Mouse (Mus musculus): ENCODE results near the gene Sec24c. TPM values are rescaled to one million over a fixed set of nuclear protein-coding genes. Genes with fewer than 3 reads are reported as not detected.
"Not testable (repeated sequence)": the region's sequence is repeated elsewhere in the genome, so short reads cannot be mapped to it uniquely, and the experiment has no call there.

Sec24c gene
- 100 to 1,000 TPM; 108 to 109 TPM for total RNA-seq (2021)
- long read RNA-seq, full-length matches to known transcripts: 2 of 28 reads
- long read RNA-seq, partial matches to known transcripts: 16 of 28 reads
- long read RNA-seq, other reads (novel, unspliced or antisense): 10 of 28 reads

GRCm38 (mm10) chr14:20674064-20674833 is at the start of gene Sec24c:
TSS of gene Sec24c (plus strand) at chr14:20674308.
- DNase-seq (ENCODE audit: low spot score in 2 of 2): peak; percentile 99

GRCm38 (mm10) chr14:20626447-20626846 is 47.7 kb upstream of the Sec24c start:
- DNase-seq (ENCODE audit: low spot score in 2 of 2): no peak

GRCm38 (mm10) chr14:20626971-20627370 is 47.1 kb upstream of the Sec24c start:
- DNase-seq (ENCODE audit: low spot score in 2 of 2): no peak

GRCm38 (mm10) chr14:20631253-20631652 is 42.9 kb upstream of the Sec24c start:
- no peak for DNase-seq (ENCODE audit: low spot score in 2 of 2)

GRCm38 (mm10) chr14:20635546-20635945 is 38.6 kb upstream of the Sec24c start:
- no peak for DNase-seq (ENCODE audit: low spot score in 2 of 2)

DNA sequence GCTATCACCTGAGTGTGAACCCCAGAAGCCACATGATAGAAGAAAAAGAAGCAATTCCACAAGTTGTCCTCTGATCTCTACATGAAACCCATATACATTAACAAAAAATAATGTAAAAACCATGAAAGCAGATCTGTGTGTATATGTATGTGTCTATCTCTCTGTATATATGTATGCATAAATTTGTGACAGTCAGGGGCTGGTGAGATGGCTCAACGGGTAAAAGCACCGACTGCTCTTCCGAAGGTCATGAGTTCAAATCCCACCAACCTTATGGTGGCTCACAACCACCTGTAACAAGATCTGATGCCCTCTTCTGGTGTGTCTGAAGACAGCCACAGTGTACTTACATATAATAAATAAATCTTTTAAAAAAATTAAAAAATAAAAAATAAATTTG is 37.1 kb upstream of the Sec24c start:
- not testable (repeated sequence) for DNase-seq (ENCODE audit: low spot score in 2 of 2)

- no peak for DNase-seq (ENCODE audit: low spot score in 2 of 2)
These were observed 36.1 kb upstream of the Sec24c start for GRCm38 (mm10) chr14:20637818-20638574.

- DNase-seq (ENCODE audit: low spot score in 2 of 2): no peak
These were observed 35.4 kb upstream of the Sec24c start for GRCm38 (mm10) chr14:20638702-20639101.

- no peak for DNase-seq (ENCODE audit: low spot score in 2 of 2)
These were observed 34.0 kb upstream of the Sec24c start for GRCm38 (mm10) chr14:20639918-20640619.

DNA sequence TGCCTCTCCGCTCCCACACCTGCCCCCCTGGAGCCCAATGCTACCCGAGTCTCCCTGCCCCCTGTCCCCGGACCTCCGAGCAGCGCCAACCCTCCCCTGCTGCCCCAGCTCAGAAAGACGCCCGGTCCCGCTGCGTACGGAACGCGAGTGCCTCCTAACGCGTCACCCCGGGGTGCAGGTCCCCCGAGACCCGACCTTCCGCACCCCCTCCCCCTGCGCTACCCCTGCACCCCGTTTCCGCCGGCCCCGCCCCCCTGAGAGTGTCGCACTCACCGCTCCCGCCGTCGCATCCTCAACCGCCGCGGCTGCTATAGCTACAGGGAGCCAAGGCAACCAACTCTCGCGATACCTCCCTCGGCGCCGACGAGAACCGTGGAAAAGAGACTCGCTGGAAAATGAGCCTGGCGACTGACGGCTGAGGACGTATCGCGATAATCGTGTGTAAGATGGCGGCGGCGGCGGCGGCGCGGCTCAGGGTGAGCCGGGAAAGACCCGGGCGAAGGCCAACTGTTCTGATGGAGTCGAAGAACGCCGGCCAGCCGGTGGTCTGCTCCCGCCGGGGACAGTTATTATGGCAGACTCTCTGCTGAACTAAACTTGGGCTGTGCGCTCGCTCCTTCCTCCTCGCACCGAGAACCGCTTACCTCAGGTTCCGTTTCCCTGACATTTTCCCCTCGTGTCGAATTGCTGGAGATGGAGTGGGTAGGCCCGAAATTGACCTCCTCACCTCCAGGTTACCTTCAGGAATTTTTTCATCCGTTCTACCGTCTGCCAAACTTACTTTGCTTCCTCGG is 33.3 kb upstream of the Sec24c start, which contains the start of gene Usp54:
Gene Usp54, minus strand, starts transcription at position 420 of the 794 bp plus-strand sequence.
- peak; percentile 98 to 99 for DNase-seq (ENCODE audit: low spot score in 2 of 2)

DNA sequence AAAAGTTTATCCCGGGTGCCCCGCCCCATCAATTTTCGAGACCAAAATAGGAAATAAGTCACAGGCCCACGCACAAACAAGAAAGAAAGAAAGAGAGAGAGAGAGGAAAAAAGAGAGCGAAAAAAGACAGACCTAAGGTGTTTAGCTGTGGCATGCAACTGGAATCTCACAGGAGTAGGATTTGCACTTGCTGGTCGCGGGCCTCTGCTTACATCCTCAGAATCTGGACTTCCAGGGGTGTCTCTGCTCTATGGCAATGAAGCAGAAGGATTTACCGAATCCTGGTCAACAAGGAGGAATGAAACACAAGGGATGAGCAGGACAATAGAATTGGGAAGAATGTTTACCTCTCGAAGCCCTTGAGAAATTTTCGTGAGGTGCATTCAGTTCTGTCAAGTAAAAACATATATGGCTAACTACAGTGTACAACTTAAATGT is 32.7 kb upstream of the Sec24c start:
- DNase-seq (ENCODE audit: low spot score in 2 of 2): no peak

- no peak for DNase-seq (ENCODE audit: low spot score in 2 of 2)
These were observed 28.6 kb upstream of the Sec24c start for GRCm38 (mm10) chr14:20645547-20645946.

DNA sequence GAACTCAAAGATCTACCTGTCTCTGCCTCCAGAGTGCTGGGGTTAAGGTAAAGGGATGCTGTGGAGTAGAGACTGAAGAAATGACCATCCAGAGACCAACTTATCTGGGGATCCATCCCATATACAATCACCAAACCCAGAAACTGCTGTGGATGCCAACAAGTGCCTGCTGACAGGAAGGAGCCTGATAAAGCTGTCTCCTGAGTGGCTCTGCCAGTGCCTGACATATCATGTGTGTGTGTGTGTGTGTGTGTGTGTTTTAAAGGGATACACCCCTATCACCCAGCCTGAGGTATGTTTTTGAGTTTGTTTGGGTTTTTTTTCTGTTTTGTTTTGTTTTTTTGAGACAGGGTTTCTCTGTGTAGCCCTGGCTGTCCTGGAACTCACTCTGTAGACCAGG is 27.7 kb upstream of the Sec24c start:
- no peak for DNase-seq (ENCODE audit: low spot score in 2 of 2)

DNA sequence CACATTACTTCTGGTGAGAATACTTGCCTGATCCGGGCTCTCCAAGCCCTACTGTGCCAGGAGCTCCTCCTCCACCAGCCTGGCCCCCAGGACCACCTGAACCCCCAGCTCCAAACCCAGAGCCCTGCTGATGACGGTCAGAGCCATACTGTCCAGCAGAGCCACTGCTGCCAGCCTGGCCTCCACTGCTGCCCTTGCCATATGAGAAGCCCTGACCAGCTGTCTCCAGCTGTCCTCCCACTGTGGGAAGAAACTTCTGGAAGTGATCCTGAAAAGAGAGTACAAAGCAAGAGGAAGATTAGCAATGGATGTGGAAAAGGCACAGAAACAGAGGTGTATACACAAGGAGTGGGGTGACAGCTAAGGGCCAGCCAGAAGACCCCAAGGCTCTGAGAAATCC is 23.1 kb upstream of the Sec24c start:
- no peak for DNase-seq (ENCODE audit: low spot score in 2 of 2)

DNA sequence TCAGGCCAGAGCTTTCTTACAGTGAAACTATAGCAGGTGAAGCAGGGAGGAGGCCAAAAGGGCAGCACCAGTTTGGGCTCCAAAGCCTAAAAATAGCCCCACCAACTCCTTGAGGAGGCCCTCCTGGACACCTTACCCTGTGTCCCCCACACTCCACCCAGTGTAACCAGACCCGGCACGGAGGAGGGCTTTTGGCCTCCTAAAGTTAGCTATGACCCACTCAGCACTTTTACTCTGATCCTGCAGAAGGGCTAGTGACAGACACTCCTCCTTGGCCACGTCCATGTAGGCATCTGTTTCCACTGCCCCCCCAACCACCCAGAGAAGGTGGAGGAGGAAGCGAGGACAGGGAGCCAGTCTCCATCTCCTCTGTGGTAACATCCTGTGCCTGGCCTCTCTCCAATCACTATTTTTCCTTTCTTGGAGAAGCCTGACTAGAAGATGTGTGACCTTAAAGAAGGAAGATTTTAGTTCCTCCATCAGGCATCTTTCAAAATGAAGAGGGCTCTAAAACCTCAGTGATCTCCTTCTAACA is 22.3 kb upstream of the Sec24c start:
- DNase-seq (ENCODE audit: low spot score in 2 of 2): no peak

DNA sequence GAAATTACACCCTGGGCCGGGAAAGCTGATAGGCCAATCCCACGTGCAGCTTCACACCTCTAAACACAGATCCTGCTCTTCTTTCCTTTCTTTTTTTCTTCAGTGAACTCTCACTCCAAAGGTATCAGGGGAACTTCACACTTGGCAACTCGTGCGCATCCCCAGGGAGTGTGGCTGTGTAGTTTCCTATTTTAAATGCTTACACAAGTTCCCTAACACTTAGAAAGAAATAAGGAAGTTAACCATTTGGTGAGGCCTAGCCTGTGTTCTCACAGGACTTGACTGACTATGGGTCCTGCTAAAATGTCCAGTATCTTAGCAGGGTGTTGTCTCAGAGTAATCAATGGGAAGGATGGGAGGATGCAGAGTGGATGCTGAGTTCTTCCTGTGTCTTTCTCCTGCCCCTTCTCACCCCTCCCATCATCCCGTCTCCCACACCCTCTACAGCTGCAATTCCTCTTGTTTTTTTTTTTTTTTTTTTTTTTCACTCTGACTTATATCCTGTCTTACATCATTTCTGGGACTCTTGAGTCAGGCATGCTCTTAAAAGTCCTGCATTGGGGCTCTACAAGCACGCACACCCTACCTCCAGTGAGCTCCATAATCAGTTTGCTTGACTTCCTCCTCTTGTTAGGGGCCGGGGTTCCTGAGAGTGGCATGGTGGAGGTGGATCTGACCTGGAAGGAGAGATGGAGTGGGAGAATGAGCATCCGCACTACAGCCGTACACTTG is 19.3 kb upstream of the Sec24c start:
- DNase-seq (ENCODE audit: low spot score in 2 of 2): no peak

DNA sequence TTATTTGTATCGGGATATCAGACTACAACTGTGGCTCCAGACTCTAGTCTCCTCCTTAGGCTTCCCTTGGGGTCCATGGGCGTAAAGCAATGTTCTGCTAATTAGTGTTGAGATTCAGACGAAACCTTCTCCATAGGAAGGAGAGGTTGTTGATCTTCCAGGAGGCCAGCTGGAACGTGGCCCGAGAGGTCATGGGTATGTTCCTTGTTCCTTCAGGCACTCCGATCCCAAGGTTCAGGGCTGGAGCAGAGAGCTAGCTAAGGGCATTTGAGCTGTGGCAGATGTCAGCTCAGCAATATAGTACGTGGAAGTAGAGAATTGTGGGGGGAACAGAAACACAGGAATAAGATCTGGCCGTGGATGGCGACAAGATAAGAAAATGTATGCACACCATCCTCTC is 18.4 kb upstream of the Sec24c start:
- no peak for DNase-seq (ENCODE audit: low spot score in 2 of 2)

- no peak for DNase-seq (ENCODE audit: low spot score in 2 of 2)
These were observed 17.7 kb upstream of the Sec24c start, which contains the start of gene Myoz1 for GRCm38 (mm10) chr14:20656361-20656760. TSS of gene Myoz1 (minus strand) at chr14:20656540.

- peak; percentile 37 to 59 for DNase-seq (ENCODE audit: low spot score in 2 of 2)
These were observed 15.8 kb upstream of the Sec24c start for GRCm38 (mm10) chr14:20658326-20658725.

DNA sequence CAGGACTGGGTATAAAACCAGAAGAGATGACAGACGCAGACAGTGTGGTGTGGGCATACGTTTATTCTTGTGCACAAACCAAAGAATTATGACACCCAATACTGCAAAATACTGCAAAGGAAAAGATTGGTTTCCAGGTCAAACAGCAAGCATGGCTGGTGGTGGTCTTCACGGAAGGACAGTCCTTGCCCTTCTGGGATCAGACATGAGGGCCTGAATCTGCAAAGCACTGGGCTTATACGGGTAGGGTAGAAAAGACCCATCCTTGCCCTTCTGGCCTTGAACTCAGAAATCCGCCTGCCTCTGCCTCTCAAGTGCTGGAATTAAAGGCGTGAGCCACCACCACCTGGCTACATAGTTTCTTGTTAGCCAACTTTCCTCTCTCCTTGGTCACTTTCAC is 15.2 kb upstream of the Sec24c start:
- DNase-seq (ENCODE audit: low spot score in 2 of 2): no peak
